Mouse (Mus musculus) lung, postnatal 14 days (tissue): ENCODE measurements at regions not wholly inside any gene's neighbourhood (a gene's known extent, or its start where the extent isn't known, plus 50 kb on each side); places are given as distances from the start of the nearest gene placed in this dataset.
A peak's percentile ranks its signal among the peaks of the same experiment; 100 is the strongest.

Experiments
- DNase-seq: peaks from one replicate; pipeline ENCODE4 v3.0.0; 2021

DNA sequence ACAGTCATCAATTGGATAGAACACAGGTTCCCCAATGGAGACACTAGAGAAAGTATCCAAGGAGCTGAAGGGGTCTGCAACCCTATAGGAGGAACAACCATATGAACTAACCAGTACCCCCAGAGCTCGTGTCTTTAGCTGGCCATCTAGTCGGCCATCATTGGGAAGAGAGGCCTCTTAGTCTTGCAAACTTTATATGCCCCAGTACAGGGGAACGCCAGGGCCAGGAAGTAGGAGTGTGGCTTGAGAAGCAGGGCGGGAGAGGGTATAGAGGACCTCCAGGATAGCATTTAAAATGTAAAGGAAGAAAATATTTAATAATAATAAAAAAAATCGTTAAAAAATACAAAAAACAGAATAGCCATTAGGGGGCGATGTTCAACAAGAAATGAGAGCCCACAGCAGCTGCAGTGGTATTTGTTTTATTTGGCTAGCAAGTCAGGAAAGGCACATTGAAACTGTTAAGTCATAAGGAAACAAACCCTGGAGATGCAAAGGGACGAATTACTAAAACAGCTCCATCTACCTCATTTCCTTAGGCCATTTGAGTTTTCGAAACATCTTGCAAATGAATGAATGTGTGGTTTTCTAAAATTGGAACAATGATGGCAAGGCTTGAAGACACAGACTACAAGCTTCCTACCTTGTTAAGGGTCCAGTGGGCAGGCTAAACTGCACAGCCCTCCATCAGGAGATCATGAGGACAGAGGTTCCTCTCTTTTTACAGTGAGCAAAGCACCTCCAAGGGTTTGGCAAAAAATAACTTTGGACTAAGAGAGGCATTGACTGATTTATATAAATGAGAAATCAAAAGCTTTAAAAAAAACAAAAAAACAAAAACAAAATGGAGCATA, 350.7 kb upstream of the Rasa1 start:
- no peak for DNase-seq

DNA sequence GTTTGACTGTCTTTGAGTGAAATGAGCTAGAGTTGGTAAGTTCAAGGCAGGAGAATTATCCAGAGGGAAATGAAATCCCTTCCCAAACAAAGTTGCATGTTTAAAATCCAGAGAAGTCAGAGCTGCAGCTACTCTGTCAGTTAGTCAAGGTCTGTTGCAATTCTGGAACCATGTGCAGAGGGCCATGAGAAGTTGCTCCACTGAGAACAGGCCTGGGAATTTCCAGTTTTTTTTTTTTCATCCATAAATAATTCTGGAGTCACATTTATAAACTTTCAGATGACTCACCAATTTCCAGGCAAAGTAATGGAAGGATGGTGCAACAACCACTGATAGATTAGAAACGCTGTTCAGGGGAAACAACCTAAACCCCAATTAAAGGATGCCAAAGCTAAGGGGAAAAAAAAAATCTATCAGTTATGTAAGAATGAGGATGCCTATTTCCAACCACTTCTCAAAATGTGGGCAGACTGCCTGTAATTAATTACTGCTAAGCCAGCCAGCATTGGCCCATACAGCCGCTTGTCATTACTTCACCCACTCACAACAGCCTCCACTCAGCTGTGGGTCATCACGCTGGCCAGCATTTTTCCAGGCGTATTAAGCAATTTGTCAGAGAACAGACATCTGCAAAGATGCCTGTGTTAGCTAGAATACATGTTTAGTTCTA, 340.7 kb upstream of the Rasa1 start:
- peak; percentile 6 for DNase-seq
